Mouse (Mus musculus): Measurements from ENCODE around the gene Lsm14a. TPM values are rescaled to one million over a fixed set of nuclear protein-coding genes. Genes with fewer than 3 reads are reported as not detected.

The Lsm14a gene
- polyA plus RNA-seq, 1 experiment from 2014 or later, result 41.3 TPM

DNA sequence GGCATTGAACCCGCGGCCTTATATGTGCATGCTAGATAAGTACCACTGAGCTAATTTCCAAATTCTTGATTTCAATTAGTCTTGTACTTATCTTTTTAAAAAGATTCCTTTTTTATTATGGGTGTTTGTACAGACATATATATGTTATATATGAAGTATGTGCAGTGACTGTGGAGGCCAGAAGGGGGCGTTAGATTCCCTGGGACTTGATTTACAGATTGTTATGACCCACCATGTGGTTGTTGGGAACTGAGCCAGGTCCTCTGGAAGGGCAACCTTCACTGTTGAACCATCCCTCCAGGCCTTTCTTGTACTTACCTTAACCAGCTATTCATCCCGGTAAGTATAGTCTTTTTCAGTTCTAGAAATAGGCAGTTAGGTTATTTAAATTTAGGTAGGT lies 780 bp downstream of the Lsm14a start:
- 64% methylated on average over 4 of the region's 4 CpGs for WGBS (ENCODE audit: insufficient replicate concordance)
- Histone ChIP-seq H3K27ac (replicated peaks) (no peak overlapping the region), H3K36me3 (replicated peaks) (no peaks in the 10 kb centered on the region), H3K9me3 (replicated peaks) (no peaks in the 10 kb centered on the region), H3K4me2 (no peak overlapping the region), H3K4me3 (replicated peaks) (no peak overlapping the region), H3K9ac (no peak overlapping the region), H3K27me3 (no peaks in the 10 kb centered on the region), H3K4me1 (replicated peaks) (peaks cover 17% of the 10 kb centered on the region)
- ATAC-seq (ENCODE audit: insufficient read depth), result no peak

DNA sequence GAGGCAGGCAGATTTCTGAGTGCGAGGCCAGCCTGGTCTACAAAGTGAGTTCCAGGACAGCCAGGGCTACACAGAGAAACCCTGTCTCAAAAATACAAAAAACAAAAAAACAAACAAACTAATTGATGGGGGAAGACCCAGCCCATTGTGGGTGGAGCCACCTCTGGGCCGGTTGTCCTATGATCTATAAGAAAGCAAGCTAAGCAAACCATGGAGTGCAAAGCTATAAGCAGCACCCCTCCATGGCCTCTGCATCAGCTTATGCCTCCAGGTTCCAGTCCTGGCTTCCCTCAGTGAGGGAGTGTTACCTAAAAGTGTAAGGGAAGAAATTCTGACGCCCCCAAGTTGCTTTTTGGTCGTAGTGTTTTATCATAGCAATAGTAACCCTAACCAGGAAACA lies 1.4 kb downstream of the Lsm14a start:
- H3K4me3 ChIP-seq (replicated peaks), result no peak overlapping the region
- H3K9me3 ChIP-seq (replicated peaks), result no peaks in the 10 kb centered on the region
- no peak overlapping the region for H3K4me2 ChIP-seq
- no peak for ATAC-seq (ENCODE audit: insufficient read depth)
- H3K36me3 ChIP-seq (replicated peaks), result 0 out of 2 replicates have a peak, but pooled peaks cover 3% of the 10 kb centered on the region
- 62% methylated on average over 4 of the region's 4 CpGs for WGBS (ENCODE audit: insufficient replicate concordance)
- no peaks in the 10 kb centered on the region for H3K27me3 ChIP-seq
- H3K9ac ChIP-seq, result no peak overlapping the region
- no peak overlapping the region for H3K27ac ChIP-seq (replicated peaks)
- peaks cover 24% of the 10 kb centered on the region for H3K4me1 ChIP-seq (replicated peaks)

- ATAC-seq (ENCODE audit: insufficient read depth), result no peak
- peak overlapping the region; percentile 78 for H3K4me2 ChIP-seq
- H3K27me3 ChIP-seq, result no peaks in the 10 kb centered on the region
- peak overlapping the region; percentile 98 for H3K9ac ChIP-seq
- peaks cover 29% of the 10 kb centered on the region for H3K4me1 ChIP-seq (replicated peaks)
- WGBS (ENCODE audit: insufficient replicate concordance), result 71% methylated on average over 7 of the region's 7 CpGs
- H3K27ac ChIP-seq (replicated peaks), result peak overlapping the region; percentile 98; the same call in 1 of the 2 replicates
- H3K4me3 ChIP-seq (replicated peaks), result peak overlapping the region; percentile 84
- H3K9me3 ChIP-seq (replicated peaks), result no peaks in the 10 kb centered on the region
- H3K36me3 ChIP-seq (replicated peaks), result 0 out of 2 replicates have a peak, but pooled peaks cover 7% of the 10 kb centered on the region
Observed at GRCm38 (mm10) chr7:34390834-34391155, 2.3 kb downstream of the Lsm14a start.

DNA sequence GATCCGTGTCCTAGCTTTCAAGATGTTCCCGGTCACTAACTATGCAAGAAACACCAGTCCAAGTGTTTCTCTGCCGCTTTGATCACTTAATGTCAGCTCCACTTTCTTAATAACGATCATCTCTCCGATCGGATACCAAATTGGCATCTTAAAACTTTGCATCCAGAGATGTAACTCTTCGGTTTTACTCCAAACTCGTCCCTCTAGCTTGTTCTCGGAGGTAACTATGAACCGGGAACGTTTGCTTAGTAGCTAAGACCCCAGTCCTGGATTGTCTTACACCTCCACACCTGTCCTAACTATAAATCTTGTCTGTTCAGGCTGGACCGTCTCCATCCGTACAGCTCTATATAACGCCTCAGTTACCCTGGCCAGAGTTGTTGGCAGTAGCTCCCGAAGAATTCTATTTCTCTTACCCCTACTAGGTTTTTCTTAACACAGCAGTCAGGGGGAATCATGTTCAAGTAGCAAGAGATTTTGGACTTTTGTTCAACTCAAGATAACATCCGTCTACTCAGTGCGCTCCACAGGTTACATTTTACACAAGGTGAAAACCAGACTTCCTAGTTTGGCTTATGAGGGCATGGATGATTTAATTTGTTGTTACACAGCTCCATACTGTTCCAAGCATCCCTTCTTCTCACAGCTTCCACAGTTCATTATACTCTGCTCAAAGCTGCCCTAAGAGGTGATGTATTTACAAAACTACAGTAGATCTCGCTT lies 2.8 kb downstream of the Lsm14a start:
- H3K27ac ChIP-seq (replicated peaks), result peak overlapping the region; percentile 98
- H3K27me3 ChIP-seq, result no peaks in the 10 kb centered on the region
- 10% methylated on average over 18 of the region's 18 CpGs for WGBS (ENCODE audit: insufficient replicate concordance)
- H3K9ac ChIP-seq, result peak overlapping the region; percentile 98
- H3K9me3 ChIP-seq (replicated peaks), result no peaks in the 10 kb centered on the region
- H3K4me1 ChIP-seq (replicated peaks), result peaks cover 32% of the 10 kb centered on the region
- H3K4me3 ChIP-seq (replicated peaks), result peak overlapping the region; percentile 84
- H3K4me2 ChIP-seq, result peak overlapping the region; percentile 78
- no peak for ATAC-seq (ENCODE audit: insufficient read depth)
- 0 out of 2 replicates have a peak, but pooled peaks cover 7% of the 10 kb centered on the region for H3K36me3 ChIP-seq (replicated peaks)

DNA sequence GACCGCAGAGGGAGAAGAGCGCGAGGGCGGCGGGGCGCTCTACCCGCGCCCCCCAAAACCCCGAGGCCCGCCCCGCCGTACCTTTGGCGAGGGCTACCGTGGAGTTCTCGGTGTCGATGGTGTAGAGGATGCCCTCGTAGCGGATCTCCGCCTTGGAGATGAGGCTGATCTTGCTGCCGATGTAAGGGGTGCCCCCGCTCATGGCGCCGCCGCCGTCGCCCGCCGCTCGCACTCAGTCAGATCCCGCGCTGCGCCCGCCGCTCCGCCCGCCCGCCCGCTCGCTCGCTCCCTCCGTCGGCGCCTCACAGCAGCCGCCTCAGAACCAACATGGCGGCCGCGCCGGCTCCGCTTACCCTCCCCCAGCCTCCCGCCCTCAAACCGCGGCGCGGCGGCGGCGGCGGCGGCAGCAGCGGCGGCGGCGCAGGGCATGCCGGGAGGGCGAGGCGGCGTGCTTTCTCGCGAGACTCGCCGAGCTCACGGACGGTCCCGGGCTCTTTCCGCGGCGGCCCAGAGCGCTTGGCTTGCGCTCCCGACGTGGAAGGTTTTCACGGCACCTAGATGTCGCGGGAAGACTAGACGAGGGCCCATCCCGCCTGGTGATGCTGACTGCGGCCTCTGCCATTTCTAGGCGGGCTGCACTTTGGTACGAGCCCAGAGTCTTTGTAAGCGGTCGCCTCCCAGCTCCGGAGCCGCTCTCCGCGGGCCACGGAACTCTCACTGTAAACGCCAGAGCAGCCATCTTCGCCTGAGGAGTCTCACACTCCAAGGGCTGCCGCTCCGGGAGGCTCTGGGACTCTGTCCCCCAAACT lies 3.6 kb downstream of the Lsm14a start:
- peaks cover 34% of the 10 kb centered on the region for H3K4me1 ChIP-seq (replicated peaks)
- 0 out of 2 replicates have a peak, but pooled peaks cover 7% of the 10 kb centered on the region for H3K36me3 ChIP-seq (replicated peaks)
- H3K27ac ChIP-seq (replicated peaks), result peak overlapping the region; percentile 98
- H3K4me2 ChIP-seq, result peak overlapping the region; percentile 78
- peak; percentile 91 for ATAC-seq (ENCODE audit: insufficient read depth)
- H3K9ac ChIP-seq, result peak overlapping the region; percentile 98
- under 1% methylated on average over 96 of the region's 100 CpGs for WGBS (ENCODE audit: insufficient replicate concordance)
- no peaks in the 10 kb centered on the region for H3K27me3 ChIP-seq
- no peaks in the 10 kb centered on the region for H3K9me3 ChIP-seq (replicated peaks)
- peak overlapping the region; percentile 84 for H3K4me3 ChIP-seq (replicated peaks)

GRCm38 (mm10) chr7:34388445-34389276 lies 4.5 kb downstream of the Lsm14a start:
- H3K4me1 ChIP-seq (replicated peaks), result peaks cover 42% of the 10 kb centered on the region
- peak overlapping the region; percentile 84 for H3K4me3 ChIP-seq (replicated peaks)
- H3K9me3 ChIP-seq (replicated peaks), result no peaks in the 10 kb centered on the region
- no peaks in the 10 kb centered on the region for H3K27me3 ChIP-seq
- peak overlapping the region; percentile 98 for H3K27ac ChIP-seq (replicated peaks)
- WGBS (ENCODE audit: insufficient replicate concordance), result under 1% methylated on average over 64 of the region's 64 CpGs
- peak overlapping the region; percentile 98 for H3K9ac ChIP-seq
- peak overlapping the region; percentile 78 for H3K4me2 ChIP-seq
- H3K36me3 ChIP-seq (replicated peaks), result peaks cover 11% of the 10 kb centered on the region; the same call in 1 of the 2 replicates
- ATAC-seq (ENCODE audit: insufficient read depth), result peak; percentile 68

- 2% methylated on average over 5 of the region's 5 CpGs for WGBS (ENCODE audit: insufficient replicate concordance)
- peak overlapping the region; percentile 84 for H3K4me3 ChIP-seq (replicated peaks)
- H3K36me3 ChIP-seq (replicated peaks), result peaks cover 14% of the 10 kb centered on the region; the same call in 1 of the 2 replicates
- peak overlapping the region; percentile 98 for H3K9ac ChIP-seq
- no peaks in the 10 kb centered on the region for H3K27me3 ChIP-seq
- no peaks in the 10 kb centered on the region for H3K9me3 ChIP-seq (replicated peaks)
- peaks cover 47% of the 10 kb centered on the region for H3K4me1 ChIP-seq (replicated peaks)
- peak overlapping the region; percentile 98 for H3K27ac ChIP-seq (replicated peaks)
- peak overlapping the region; percentile 78 for H3K4me2 ChIP-seq
- ATAC-seq (ENCODE audit: insufficient read depth), result no peak
Observed at GRCm38 (mm10) chr7:34387784-34388444, 5.2 kb downstream of the Lsm14a start.

- WGBS (ENCODE audit: insufficient replicate concordance), result 24% methylated on average over 1 of the region's 1 CpGs
Observed at GRCm38 (mm10) chr7:34382803-34383202, 10.3 kb downstream of the Lsm14a start.

GRCm38 (mm10) chr7:34381733-34382132 lies 11.4 kb downstream of the Lsm14a start:
- Histone ChIP-seq H3K9me3 (replicated peaks) (no peaks in the 10 kb centered on the region), H3K4me1 (replicated peaks) (peaks cover 54% of the 10 kb centered on the region)
- 83% methylated on average over 5 of the region's 5 CpGs for WGBS (ENCODE audit: insufficient replicate concordance)

More at GRCm38 (mm10) chr7:34382803-34383202, 10.3 kb downstream of the Lsm14a start:
- H3K4me1 ChIP-seq (replicated peaks), result peaks cover 65% of the 10 kb centered on the region
- H3K36me3 ChIP-seq (replicated peaks), result peaks cover 14% of the 10 kb centered on the region; the same call in 1 of the 2 replicates
- no peak overlapping the region for H3K9ac ChIP-seq
- ATAC-seq (ENCODE audit: insufficient read depth), result no peak
- no peak overlapping the region for H3K4me2 ChIP-seq
- H3K4me3 ChIP-seq (replicated peaks), result no peak overlapping the region
- H3K9me3 ChIP-seq (replicated peaks), result no peaks in the 10 kb centered on the region
- no peak overlapping the region for H3K27ac ChIP-seq (replicated peaks)
- no peaks in the 10 kb centered on the region for H3K27me3 ChIP-seq

DNA sequence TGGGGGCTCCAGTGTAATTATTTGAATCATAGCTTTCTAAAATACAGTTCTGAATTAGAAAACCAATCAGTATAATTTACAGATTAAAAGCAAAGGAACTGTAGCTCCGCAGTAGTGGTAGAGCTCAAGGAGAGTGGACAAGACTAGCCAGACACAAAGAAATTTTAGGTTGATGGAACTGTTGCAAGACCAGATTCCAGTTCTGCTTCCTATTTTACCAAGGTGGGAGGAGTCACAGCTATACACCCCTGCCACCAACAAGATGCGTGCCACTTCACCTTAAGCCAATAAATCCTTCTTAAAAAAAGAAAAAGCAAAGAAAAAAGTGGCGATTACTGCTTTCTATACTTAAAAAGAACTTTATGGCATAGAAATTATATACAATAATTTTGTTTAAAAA lies 12.8 kb downstream of the Lsm14a start:
- H3K9me3 ChIP-seq (replicated peaks), result no peaks in the 10 kb centered on the region
- no peaks in the 10 kb centered on the region for H3K27me3 ChIP-seq
- no peak overlapping the region for H3K27ac ChIP-seq (replicated peaks)
- peaks cover 6% of the 10 kb centered on the region; the same call in 1 of the 2 replicates for H3K36me3 ChIP-seq (replicated peaks)
- no peak for ATAC-seq (ENCODE audit: insufficient read depth)
- H3K4me1 ChIP-seq (replicated peaks), result peaks cover 46% of the 10 kb centered on the region
- H3K4me3 ChIP-seq (replicated peaks), result no peak overlapping the region
- H3K4me2 ChIP-seq, result no peak overlapping the region
- WGBS (ENCODE audit: insufficient replicate concordance), result 80% methylated on average over 3 of the region's 3 CpGs
- H3K9ac ChIP-seq, result no peak overlapping the region

More at GRCm38 (mm10) chr7:34381733-34382132, 11.4 kb downstream of the Lsm14a start:
- ATAC-seq (ENCODE audit: insufficient read depth), result no peak
- Histone ChIP-seq H3K27ac (replicated peaks) (no peak overlapping the region), H3K36me3 (replicated peaks) (peaks cover 10% of the 10 kb centered on the region; the same call in 1 of the 2 replicates), H3K4me2 (no peak overlapping the region), H3K27me3 (no peaks in the 10 kb centered on the region), H3K9ac (no peak overlapping the region), H3K4me3 (replicated peaks) (no peak overlapping the region)

All from liver, embryonic 15.5 days (tissue).